Mouse (Mus musculus): ENCODE results near the gene Rlbp1. TPM values are rescaled to one million over a fixed set of nuclear protein-coding genes. Genes with fewer than 3 reads are reported as not detected.

Gene Rlbp1
- total RNA-seq, 4 experiments from 2014 or later: not detected

- DNase-seq (ENCODE audit: low spot score in 2 of 2): no peak
Observed at GRCm38 (mm10) chr7:79328769-79329168, 58.1 kb downstream of the Rlbp1 start.

Other genes with a start within 250 kb of the Rlbp1 start
- gene Mfge8, start 238.0 kb downstream of the Rlbp1 start, total RNA-seq (2022): 10 to 100 TPM; 34.6 to 45.1 (median 38.6) TPM
- 1 to 10 TPM; 2.7 to 4.5 (median 4.0) TPM for gene Abhd2, start 113.8 kb downstream of the Rlbp1 start, total RNA-seq (2022)
- gene Fanci, start 4.9 kb upstream of the Rlbp1 start, total RNA-seq (2022): not detected
- 10 to 100 TPM; 26.0 to 43.5 (median 38.1) TPM for gene Polg, start 79.3 kb upstream of the Rlbp1 start, total RNA-seq (2022)
- gene Rhcg, start 230.6 kb upstream of the Rlbp1 start, total RNA-seq (2022): under 1 TPM in 1 of 4 experiments, not detected in 3; 0.15 TPM